Mouse (Mus musculus): Measurements from ENCODE around the gene Spata3.
A peak's percentile ranks its signal among the peaks of the same experiment; 100 is the strongest.

Spata3 gene

DNA sequence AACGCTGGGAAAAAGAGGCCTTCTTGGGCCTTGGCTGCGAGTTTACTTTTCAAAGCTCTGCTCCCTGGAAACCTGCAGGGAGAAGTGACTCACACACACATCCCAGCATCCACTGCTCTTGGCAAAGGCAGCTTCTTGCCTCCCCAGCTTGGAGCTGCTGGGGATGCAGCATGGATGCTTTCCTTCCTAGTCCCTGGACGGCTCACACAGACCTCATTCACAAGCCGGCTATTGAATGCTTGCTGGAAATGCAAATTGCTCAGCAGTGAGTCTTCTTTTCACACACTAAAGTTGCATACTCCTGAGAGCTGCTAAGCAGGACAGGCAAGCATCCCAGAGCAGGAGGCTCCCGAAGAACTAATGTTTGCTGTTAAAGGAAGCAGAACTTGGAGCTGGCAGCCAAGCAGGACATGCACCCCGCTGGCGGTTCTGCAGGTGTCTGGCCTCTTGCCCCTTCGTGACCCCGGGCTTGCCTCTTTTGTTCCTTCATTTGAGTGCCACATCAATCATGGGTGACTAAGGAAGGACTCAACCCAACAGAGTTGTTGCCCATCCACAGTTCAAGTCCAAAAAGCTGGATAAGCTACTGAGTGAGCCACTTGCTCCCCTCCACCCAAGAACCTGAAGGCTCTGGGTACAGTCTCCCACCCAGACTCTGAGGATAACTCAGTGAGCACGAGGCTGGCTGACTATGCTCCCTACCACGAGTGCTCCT lies 15.8 kb downstream of the Spata3 start:
- peak; percentile 31 for DNase-seq (ENCODE audit: low read depth, low spot score)

DNA sequence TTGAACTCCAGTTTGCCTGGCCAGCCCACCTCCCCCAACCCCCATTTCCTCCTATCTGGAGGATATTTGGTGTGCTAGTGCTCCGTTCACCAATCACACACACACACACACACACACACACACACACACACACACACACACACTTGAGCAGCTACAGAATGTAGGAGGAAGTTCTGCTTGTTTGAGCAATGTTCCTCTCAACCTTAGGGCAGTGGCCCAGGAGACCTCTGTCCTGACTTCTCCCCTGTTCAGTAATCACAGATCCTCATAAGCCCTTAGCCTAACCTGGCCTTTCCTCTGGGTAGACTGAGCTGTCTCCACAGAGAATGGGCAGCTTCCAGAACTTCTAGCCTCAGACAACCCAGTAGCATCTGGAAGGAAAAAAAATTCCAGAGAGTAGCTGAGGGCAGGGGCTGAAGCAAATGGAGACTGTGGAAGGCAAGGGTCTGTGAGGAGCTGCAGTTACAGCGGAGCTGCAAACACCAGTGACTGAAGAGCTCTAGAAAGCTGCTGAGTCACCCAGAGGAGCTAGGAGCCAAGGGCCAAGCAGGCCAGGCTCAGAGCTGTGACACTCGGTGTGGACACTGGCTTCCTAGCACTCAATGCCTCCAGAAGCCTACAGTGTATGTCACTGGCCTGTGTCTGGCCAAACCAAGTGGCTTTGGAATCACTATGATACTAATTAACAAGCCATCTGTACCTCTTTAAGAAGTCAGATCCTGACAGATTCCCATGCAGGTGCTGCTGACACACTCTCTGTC lies 21.8 kb downstream of the Spata3 start:
- peak; percentile 50 for DNase-seq (ENCODE audit: low read depth, low spot score)

DNA sequence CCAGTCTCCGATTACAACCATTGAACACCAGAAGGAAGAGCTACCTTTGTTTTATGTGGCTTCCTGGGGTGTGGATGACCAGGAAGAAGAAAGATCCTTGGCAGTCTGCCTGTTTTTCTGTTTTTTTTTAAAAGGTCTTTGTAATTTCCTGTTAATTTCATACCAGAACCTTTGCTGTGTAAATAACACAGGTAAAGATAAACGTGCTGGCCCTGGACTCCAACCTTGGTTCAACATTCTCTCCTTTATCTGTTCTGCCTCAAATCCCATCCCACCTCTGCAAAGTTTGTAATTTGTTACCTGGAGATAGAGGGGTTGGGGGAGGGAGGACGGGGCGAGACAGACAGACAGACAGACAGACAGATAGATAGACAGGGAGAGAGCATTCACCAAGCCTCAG lies 23.5 kb downstream of the Spata3 start:
- DNase-seq (ENCODE audit: low read depth, low spot score), result no peak

DNA sequence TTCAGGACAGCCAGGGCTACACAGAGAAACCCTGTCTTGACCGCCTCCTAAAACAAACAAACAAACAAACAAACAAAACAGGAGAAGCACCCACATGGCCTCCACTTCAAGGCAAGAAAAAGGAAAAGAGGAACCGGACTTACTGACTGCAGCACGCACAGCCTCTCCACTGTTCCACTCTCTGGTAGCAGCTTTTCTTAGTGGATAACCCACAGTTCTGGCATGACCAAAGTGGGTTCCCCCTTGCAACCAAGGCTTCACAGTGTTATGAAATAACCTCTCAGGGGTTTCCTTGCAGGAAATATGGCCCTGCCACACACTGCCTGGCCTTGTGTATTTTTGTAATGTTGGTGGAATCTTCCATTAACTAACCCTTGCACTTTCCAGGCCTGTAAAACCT lies 24.2 kb downstream of the Spata3 start:
- DNase-seq (ENCODE audit: low read depth, low spot score), result no peak

DNA sequence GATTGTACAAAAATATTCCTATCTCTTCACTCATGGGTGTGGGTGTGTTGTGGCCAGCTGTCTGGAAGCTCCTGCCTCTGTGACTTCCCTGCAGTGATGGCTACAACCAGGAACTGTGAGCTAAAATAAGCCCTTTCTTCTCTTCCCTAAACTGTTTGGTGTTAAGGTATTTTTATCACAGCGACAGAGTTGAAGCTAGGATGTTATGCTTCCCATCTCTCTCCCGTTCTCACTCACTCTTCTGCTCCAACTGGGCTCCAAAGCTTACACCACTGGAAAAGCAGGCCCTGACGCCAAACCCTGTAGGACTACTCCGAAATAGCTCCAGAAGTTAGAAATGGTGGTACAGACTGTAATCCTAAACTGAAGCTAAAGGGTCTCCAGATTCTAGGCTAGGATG lies 28.4 kb downstream of the Spata3 start:
- no peak for DNase-seq (ENCODE audit: low read depth, low spot score)

DNA sequence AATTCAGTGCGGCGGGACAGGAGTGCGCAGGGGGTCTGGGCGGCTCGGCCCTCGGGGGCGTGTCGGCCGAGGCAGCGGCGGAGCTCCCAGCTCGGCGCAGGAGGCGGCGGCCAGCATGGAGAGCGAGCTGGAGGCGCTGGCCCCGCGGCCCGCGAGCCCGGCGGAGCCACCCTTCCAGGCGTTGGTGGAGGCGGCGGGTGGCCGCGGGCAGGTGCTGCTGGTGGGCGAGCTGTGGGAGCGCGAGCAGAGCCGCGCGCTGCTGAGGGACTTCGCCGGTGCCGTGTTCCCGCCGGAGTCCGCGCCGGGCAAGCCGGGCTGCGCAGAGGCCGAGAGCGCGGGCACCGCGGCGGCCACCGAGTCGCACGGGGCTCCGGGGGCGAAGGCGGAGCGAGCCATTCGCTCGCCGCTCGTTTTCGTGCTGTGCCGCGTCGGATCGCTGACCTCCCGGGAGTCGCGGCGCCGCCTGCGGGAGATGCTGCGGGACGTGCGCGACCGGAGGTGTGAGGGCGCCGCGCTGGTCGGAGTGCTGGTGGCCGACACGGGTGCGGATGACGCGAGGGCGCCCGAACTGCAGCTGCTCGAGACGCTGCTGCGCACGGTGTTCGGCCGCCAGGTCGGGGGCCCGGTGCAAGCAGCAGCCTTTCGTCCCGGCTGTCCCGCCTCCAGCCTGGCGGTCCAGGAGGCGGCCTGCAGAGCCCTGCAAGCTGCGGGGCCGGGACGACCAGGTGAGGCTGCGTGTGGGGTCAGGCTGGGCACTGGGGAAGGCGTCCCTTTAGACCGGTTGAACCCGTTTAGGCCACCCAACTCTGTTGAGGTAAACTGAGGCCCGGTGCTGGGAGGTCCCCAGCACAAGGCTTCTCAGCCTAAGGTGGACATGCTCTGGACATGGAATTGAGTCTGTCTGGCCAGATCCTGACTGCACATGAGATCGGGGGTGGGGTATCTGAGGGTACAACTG lies 29.5 kb downstream of the Spata3 start, which contains the start of gene 2810459M11Rik:
TSS of gene 2810459M11Rik (plus strand) at position 16 of the 958 bp plus-strand sequence.
- no peak for DNase-seq (ENCODE audit: low read depth, low spot score)

DNA sequence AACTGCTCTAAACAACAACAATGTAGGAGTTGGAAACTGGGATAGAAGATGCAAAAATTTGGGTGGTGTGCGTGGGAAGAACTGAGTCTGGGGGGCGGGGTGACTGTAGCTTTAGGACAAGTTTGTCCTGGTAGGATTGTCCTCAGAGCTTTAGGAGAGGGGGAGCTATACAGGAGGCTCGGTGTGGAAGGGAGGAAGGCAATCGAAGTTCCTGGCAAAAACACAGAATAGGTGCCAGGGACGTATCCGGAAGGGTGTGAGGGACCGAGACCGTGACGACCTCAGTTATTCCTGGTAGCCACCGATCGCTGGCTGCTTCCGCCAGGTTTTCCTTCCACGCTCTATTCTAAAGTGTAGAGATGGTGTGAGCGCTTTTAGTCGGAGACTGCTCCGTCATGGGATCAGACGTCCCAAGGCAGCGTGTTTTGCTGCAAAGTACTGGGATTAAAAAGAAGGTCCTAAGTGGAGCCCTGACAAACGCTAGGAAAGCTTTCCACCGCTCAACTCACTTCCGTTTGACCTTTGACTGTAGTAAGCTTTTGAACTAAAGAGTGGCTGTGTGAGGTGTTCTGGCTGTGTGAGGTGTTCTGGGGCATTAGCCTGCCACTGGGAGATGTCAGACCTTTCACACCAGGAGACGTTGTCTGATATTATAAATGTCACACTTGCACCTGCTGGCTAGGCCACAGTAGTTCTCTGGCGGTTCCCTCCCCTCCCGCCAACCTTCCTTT lies 30.4 kb downstream of the Spata3 start:
- DNase-seq (ENCODE audit: low read depth, low spot score), result no peak

DNA sequence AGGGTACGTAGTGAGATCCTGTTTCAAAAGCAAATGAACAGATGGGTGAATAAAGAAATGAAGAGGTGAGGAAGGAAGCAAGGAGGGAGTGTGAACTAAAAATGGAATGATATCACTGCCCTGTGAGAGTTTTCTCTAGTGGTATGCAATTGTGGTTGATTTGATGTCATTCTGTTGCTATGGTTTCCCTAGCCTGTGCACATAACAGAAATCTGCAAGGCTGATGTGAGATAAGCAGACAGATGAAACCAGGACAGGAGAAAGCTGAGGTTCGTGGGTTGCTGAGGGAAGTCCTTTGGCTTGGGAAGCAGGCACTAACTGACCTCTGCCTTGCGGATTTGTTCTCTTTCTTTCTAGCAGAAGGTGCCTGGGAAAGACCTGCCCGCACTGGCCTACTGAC lies 31.6 kb downstream of the Spata3 start:
- DNase-seq (ENCODE audit: low read depth, low spot score), result no peak

DNA sequence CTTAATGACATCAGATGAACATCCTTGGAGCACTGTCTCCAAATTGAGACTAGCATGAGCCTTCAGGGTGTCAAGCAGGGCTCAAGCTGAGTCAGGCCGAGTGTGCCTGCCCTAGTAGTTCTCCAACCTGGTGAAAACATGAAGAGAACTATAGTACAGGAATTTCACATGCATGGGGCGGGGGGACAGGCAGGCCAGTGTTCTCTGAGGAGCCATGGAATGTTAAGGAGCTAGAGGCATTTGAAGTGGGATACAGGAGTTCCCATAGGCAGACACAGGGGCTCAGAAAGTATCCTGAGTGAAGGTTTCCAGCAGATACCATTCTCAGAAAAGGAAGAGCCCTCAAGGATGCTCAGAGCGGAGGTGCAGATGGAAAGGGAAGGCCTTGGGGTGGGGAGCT lies 32.1 kb downstream of the Spata3 start:
- DNase-seq (ENCODE audit: low read depth, low spot score), result no peak

DNA sequence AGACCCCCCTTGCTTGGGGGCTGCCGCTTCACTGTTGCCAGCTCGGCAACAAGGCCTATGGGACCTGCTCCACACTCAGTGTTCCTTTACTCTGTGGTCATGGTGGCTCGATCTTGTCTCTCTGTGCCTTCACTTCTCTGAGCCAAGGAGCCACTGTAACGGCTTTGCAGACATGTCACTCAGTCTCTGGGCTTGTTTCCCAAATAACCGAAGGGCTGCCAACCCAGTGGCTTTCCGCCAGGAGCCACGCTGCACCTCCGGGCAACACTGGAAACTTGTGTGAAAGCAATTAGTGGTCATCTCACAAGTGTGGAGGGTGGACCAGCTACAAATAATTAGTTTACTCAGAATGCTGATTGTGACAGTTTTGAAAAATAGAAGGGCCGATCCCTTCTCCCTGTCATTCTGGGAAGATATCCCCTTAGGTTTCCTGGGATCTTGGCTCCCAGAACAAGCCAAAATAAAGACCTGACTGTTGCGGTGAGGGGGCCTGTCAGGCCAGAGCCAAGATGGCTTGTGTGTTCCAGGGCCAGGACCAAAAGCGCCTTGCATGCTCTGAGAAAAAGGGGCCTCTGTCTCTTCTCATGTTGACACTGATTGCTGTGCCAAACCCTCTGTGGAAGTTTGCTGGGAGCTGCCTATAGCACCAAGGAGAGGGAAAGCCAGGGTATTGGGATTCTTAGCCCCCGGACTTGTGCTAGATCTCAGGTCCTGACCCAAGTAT lies 36.7 kb downstream of the Spata3 start:
- DNase-seq (ENCODE audit: low read depth, low spot score), result peak; percentile 54

DNA sequence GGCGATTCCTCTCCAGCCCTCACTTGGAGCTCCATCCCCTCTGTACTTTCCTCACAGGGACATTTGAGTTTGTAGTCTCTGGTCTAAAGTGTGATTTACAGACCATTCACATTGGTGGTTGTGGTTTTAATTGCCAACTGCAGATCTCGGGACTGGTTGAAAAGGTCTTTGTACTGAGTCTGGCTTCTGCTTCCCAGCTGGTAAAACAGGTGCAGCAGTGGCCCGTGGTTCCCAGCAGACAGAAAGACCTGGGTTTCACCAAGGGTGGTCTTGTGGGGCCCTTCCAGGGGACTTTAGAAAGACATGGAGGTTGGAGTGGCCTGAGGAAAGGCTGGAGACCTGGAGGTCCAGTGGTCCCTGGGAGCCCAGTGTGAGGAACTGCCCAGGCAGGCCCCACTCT lies 38.3 kb downstream of the Spata3 start:
- no peak for DNase-seq (ENCODE audit: low read depth, low spot score)

DNA sequence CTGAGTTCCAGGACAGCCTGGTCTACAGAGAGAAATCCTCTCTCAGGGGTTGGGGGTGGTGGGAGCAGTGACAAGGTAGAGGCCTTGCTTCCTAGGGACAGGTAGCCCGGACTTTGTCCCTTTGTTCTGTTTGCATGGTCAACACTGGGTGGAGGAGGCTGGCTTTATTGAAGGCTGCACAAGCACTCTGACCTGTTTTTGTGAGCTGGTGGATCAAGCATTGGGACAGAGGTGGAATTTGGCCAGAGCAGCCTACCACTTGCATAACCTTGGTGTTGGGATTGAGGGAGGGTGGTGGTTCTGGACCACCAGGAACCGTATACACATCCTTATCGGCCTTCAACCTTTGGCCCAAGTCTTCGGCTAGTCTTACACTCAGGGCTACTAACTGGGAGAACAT lies 39.7 kb downstream of the Spata3 start:
- DNase-seq (ENCODE audit: low read depth, low spot score), result no peak

DNA sequence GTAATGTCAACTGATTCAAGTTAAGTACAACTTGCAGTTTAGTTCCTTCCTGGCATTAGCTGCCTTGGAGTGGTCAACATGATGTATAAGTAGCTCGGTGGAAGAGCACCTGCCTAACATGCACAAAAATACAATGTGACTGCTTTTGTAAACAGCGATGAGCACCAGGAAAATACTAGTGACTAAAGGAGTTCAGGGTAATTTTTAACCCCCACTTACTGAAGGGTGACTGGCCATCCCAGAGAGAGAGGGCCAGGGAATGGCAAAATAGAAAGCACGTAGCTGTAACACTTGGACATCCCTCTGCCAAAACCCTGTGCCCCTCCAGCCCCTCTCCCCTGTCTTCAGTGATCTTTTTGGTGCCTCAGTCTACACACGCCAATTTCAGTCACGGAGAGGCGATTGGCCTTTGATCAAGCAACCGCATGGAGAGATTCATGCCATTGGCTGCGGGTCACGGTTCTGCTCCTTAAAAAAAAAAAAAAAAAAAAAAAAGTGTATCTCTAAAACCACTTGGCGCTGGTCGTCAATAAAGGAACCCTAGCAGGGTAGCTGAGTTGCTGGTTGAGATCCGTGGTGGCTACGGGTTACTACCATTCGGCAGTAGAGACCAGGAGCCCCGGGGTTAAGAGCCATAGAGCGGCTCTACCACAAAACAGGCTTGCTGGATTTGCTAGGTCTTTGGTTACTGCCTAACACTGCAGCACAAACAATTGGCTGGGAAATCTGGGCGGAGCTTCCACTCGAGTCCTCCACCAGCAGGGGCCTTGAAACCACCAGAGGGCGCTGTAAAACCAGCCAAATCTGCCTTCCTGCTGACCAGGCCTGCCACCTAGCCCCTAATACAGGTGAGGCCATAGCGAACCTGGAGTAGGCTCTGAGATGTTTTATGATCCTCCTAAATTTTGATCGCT lies 42.5 kb downstream of the Spata3 start:
- peak; percentile 85 for DNase-seq (ENCODE audit: low read depth, low spot score)

DNA sequence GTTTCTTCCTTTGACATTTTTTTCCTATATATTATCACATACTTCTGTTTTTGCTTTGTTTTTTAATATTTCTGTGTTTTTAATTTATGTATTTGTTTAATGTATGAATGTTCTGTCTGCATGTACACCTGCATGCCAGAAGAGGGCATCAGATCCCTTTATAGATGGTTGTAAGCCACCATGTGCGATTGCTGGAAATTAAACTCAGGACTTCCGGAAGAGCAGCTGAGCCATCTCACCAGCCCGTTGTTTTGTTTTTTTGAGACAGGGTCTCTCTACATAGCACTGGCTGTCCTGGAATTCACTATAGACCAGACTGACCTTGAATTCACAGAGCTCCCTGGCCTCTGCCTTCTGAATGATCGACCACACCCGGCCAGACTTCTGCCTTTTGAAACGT lies 45.9 kb downstream of the Spata3 start:
- no peak for DNase-seq (ENCODE audit: low read depth, low spot score)

DNA sequence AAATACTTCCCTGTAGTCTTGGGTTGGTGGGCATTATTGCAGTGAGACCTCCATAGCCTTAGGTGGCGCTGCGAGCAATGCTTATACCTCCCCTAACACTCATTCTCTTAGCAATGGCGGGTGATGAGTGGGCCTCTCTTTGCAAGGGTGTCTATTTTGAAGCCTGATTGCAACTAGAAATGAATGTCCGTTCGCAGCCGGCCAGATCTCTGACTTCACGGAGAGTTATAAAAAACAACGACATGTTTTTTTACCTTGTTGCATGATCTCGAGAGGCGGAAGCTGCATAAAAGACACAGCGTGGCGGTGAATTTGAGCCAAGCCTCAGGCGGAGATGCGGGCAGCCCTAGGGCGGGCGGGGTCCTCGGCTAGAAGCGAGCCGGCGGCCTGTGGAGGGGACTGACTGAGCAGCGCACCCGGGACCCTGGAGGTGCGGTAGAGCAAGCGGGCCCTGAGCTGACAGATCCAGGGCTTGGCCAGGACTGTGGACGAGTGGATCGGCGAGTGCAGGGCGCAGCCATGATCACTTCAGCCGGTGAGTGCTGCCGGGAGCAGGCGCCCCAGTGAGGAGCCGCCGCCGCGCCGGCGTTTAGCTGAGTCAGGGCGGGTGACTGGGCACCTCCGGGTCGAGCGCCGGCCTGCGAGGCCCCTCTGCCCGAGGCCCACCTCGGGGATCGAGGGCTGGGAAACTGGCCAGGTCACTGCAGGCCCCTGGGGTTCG lies 47.8 kb downstream of the Spata3 start, which contains the start of gene Psmd1:
TSS of gene Psmd1 (plus strand) at position 117 of the 721 bp plus-strand sequence.
- DNase-seq (ENCODE audit: low read depth, low spot score), result peak; percentile 89

DNA sequence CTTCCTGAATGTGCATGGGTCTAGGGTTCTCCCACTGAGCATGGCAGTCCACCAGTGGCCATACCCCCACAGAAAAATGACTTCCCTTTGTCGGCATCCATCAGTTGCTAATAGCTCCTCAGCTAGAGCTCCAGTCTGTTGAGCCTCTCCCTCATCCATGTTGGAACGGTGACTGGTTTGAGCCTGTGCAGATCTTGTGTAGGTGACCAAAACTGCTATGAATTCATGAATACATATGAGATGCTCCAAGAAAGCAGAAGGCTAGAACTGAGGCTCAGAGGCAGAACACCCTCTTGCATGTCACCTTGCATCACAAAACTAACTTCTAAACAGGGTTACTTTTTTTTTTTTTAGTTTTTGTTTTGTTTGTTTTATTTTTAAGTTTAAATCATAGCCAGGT lies 59.9 kb downstream of the Spata3 start:
- no peak for DNase-seq (ENCODE audit: low read depth, low spot score)
